Mouse (Mus musculus): ENCODE measurements around the gene Gm10591. TPM values are rescaled to one million over a fixed set of nuclear protein-coding genes. Genes with fewer than 3 reads are reported as not detected.

Gene Gm10591
- 1.6 TPM in 1 of 2 replicates, not detected in the other for polyA plus RNA-seq (2012; rRNA removed; ENCODE audit: low replicate concordance)

DNA sequence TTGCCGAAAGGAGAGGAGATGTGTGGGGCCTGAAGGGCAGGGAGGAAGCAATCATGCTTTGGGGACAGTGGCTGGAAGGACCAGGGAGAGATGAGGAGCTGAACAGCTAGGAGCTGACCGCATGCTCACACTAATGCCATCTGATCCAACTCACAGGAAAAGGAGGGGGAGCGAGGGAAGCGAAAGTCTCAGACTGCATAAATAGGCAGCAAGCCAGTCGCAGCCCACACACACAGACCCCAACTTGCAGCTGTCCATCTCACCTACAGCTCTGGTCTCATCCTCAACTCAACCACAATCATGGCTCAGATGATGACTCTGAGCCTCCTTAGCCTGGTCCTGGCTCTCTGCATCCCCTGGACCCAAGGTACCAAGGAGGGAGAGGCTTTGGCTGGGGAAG is at the start of gene Gm10591:
Gm10591 (plus strand) TSS at position 301 of the 400 bp plus-strand sequence.

DNA sequence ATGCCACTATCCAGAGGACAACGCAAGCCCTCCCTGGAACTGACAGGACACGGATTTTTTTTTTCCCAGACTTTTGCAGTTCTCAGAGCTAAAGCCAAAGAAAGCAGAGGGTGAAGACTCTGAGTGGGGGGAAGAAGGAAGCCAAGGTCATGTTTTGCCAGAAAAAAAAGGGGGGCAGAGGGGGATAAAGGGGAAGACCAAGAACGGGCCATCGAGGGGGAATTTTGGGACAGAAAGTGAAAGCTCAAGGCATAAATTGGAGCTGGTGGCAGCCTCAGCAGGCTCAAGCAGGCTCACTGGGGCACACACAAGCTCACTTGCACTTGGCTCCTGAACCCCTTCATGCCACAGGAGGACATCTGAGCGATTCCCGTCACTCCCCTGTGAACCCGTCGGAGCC is 17.4 kb downstream of the Gm10591 start, which contains the start of gene Gm2564:
Gm2564 (plus strand) TSS at position 301 of the 400 bp plus-strand sequence.

DNA sequence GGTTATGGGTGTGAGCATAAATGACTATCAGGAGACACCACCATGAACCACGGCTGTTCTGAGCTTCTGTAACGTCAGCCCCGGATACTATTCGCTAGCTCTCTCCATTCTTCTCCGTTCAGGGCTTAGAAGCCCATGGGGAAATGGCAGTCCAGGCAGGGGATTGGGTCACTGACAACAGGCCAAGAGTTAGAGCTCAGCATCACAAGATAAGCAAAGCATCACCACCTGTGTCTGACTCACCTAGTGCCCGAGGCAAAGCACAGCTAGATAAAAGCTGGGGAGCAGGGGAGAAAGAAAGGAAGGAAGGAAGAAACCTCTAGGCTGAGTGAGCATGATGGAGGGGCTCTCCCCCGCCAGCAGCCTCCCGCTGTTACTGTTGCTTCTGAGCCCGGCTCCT is 43.0 kb downstream of the Gm10591 start, which contains the start of gene Ccl27b:
Ccl27b (plus strand) TSS at position 301 of the 400 bp plus-strand sequence.

DNA sequence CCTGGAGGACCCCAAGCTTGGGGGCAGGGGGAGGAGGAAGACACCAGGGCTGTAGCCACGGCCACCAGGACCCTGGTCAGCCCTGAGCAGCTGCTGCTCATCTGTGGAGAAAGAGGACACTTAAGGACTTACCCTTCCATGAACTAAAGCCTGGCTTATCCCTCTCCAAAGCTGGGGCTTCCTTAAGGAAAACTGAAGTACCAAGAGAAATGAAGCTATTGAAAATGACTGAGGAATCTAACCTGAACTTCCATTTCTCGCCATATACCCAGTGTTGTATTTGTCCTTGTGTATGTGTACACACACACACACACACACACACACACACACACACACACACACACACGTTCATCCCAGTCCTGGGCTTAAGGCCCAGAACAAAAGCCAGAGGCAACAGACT is 49.8 kb downstream of the Gm10591 start, which contains the start of gene Il11ra2:
Il11ra2 (minus strand) TSS at position 101 of the 400 bp plus-strand sequence.

Other genes with a start within 250 kb of the Gm10591 start
- gene Gm21586, start 172.8 kb upstream of the Gm10591 start, polyA plus RNA-seq (2012; rRNA removed; ENCODE audit: low replicate concordance), result not detected in 2 replicates
- 0.04 and 0.08 TPM in 2 replicates for gene Gm2163, start 145.4 kb upstream of the Gm10591 start, polyA plus RNA-seq (2012; rRNA removed; ENCODE audit: low replicate concordance)
- gene Fam205a2, start 84.0 kb upstream of the Gm10591 start, polyA plus RNA-seq (2012; rRNA removed; ENCODE audit: low replicate concordance), result 0.17 and 0.39 TPM in 2 replicates
- gene Gm2564, start 17.5 kb downstream of the Gm10591 start, polyA plus RNA-seq (2012; rRNA removed; ENCODE audit: low replicate concordance), result 1.3 and 1.9 TPM in 2 replicates
- not detected in 2 replicates for gene Ccl27b, start 43.1 kb downstream of the Gm10591 start, polyA plus RNA-seq (2012; rRNA removed; ENCODE audit: low replicate concordance)
- 0.24 and 0.41 TPM in 2 replicates for gene Il11ra2, start 49.7 kb downstream of the Gm10591 start, polyA plus RNA-seq (2012; rRNA removed; ENCODE audit: low replicate concordance)
- not detected in 2 replicates for gene 4930578G10Rik, start 123.3 kb downstream of the Gm10591 start, polyA plus RNA-seq (2012; rRNA removed; ENCODE audit: low replicate concordance)
- 2.1 and 5.2 TPM in 2 replicates for gene Ccl19, start 144.4 kb downstream of the Gm10591 start, polyA plus RNA-seq (2012; rRNA removed; ENCODE audit: low replicate concordance)
- 20.1 and 187 TPM in 2 replicates for gene Ccl21a, start 161.8 kb downstream of the Gm10591 start, polyA plus RNA-seq (2012; rRNA removed; ENCODE audit: low replicate concordance)
- gene Fam205a1, start 241.7 kb downstream of the Gm10591 start, polyA plus RNA-seq (2012; rRNA removed; ENCODE audit: low replicate concordance), result not detected in 2 replicates
- gene Gm12394, start 244.6 kb downstream of the Gm10591 start, polyA plus RNA-seq (2012; rRNA removed; ENCODE audit: low replicate concordance), result not detected in 2 replicates